Mouse (Mus musculus) inflammation-experienced regulatory T-cells, adult 16 weeks (primary cell): ENCODE data around the gene Dph1. TPM values are rescaled to one million over a fixed set of nuclear protein-coding genes. Genes with fewer than 3 reads are reported as not detected.

Experiments
- polyA plus RNA-seq: library from polyadenylated mRNA; unstranded; fragments of 100-300 nt; shearing (Covaris generic); gene quantifications from one replicate; pipeline ENCODE4 v1.2.1, GENCODE M21; 2017

Gene Dph1
- polyA plus RNA-seq: 23.8 TPM

DNA sequence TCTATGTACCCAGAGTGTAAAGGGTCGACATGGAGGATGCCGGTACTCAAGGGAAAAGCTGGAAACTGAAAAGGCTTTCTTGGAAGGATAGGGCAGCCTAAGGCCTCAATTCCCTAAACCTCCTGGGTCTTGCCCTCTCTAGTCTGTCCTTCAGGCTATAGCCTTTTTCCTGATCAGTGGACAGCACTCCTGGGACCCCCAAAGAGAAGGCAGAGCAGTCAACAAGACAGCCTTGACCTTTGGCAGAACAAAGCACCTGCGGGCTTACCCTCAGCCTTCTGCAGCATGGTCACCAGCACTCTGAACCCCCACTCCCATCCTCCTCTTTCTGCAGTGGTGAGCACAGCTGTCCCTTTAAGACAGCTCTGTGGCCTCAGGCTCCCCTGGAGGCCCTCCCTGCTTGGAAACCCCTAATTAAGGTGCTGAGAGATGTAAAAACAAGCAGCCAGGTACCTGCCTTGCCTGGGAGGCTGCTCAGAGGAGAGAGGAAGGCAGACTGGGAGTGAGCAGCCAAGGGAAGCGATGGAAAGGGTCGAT, at the start of gene Dph1:
Gene Dph1 (minus strand): TSS at position 337 of the 537 bp plus-strand sequence.

DNA sequence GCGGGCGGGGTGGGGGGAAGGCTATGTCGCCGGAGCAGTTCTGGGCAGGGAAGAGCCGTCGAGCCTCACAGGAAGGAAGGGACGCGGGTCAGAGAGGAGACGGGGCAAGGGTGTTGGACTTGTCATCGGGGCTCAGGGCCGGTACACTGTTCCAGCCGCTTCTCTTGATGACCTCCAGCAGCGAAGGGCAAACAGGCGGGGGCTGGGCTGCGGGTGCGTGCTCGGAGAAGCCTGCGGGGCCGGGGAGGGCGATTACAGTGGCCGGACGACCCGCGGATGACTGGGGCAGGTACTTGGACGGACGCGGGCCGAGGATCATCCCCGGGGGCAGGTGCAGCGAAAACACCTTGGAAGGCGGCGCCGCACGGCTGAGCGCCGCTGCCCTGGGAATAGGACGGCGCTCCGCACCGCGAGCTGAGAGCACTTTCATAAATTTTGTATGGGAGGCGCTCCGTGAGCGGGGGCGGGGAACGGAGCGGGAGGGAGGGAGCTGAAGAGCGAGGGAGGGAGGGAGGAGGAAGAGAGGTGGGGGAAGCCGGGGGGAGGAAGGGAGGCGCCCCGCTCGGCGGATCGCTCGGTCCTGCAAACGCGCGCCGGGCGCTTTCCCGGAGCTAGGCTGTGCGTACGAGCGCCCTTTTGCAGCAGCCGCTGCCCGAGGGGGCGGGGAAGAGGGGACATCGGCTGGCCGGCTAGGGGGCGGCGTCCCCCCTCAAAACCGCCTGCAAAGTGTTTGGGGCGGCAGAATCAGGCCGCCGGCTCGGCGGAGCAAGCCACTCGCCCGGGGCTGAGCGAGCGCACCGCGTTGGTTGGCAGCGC, 2.4 kb upstream of the Dph1 start, which contains the start of gene Rtn4rl1:
Gene Rtn4rl1 (plus strand): TSS at position 528 of the 816 bp plus-strand sequence.

DNA sequence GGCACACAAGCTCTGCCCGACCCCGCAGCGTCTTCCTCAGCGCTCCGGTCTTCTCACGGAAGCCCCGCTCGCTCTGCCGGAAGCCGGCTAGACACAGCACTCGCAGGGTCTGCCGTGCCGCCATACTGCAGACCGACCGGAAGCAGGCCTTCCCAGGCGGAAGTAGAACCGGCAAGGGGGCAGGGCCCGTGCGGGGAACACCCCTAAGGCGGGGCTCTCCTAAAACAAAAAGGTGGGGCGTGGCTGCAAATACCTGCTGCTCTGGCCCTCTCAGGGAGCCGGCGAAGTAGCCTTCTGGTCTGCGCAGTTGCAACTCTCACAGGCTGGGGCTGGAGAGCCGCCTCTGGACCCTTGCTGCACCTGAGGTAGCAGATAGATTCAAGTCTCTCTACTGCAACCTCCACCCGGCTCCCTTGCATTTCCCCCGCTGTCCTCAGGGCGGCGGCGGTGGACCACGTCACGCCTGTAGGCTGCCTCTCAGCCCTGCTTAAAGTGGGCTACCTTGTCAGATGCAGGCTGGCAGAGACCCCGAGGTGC, 12.3 kb downstream of the Dph1 start, which contains the start of gene Ovca2:
Gene Ovca2 (minus strand): TSS at position 164 of the 537 bp plus-strand sequence.

DNA sequence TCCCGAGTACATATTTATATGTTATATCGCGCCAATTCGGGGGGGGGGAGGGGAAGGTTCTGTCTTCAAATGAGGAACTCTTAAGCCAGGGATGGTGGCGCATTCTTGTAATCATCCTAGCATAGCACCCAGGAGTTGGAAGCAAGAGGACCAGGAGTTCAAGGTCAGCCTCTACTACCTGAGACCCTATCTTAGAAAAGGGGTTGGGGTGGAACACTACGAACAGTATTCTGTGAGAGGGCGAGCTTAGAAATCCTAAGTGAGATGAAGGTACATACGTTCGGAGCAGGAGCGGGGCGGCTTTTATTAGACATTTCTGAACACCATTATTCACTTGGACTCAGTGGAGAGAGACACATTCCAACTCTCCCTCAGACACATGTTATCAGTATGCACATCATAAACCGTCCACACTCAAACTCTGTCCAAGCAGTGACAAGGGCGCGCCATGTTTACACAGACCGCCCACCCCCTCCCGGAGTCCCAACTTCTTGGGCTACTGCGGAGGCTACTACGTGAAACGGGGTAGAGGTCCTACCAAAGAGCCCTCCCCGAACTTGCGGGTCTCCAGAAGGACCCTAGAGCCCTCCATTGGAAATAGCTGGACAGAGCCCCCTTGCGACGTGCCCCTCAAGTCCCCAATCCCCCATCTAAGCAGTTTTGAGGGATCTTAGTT, 21.5 kb downstream of the Dph1 start, which contains the start of gene Hic1:
Gene Hic1 (minus strand): TSS at position 115 of the 676 bp plus-strand sequence.

Other genes with a start within 250 kb of the Dph1 start
- gene Hic1, start 21.7 kb downstream of the Dph1 start, polyA plus RNA-seq: 2.0 TPM
- gene Ovca2, start 12.4 kb downstream of the Dph1 start, polyA plus RNA-seq: 42.0 TPM
- gene Rtn4rl1, start 2.5 kb upstream of the Dph1 start, polyA plus RNA-seq: 4.3 TPM
- 162 TPM for gene Rpa1, start 157.1 kb upstream of the Dph1 start, polyA plus RNA-seq
- 23.8 TPM for gene Smyd4, start 157.2 kb upstream of the Dph1 start, polyA plus RNA-seq
- gene Serpinf1, start 231.5 kb upstream of the Dph1 start, polyA plus RNA-seq: 6.0 TPM
- gene Serpinf2, start 248.3 kb upstream of the Dph1 start, polyA plus RNA-seq: not detected